In genomic region chr11:106122736-106123135, GRCm38 (mm10) we compare ENCODE assay signal across 10 mouse cellular contexts. TPM values are rescaled to one million over a fixed set of nuclear protein-coding genes. Genes with fewer than 3 reads are reported as not detected.
DNase-seq lines count a peak whose midpoint lies in the region; ATAC-seq and TF ChIP-seq lines count a peak whose summit lies in the region.
"Had no signal": no experiment of that assay in that cellular context is flagged by ENCODE, and none has a peak within 500 bp of the region (broad histone marks: within the 10 kb centered on the region; RNA-seq: fewer than 3 reads in every experiment).

No protein-coding gene starts in this region.

- H3K36me3 ChIP-seq in stomach, embryonic 15.5 days = peaks cover 12% of the 10 kb centered on the region
- peaks cover 8% of the 10 kb centered on the region for H3K36me3 ChIP-seq in stomach, postnatal 0 days (ENCODE audit: control insufficient read depth, insufficient read depth, low read length)
- peaks cover 25% of the 10 kb centered on the region for H3K36me3 ChIP-seq in lung, embryonic 16.5 days (ENCODE audit: control insufficient read depth, insufficient read depth, low read length)

- no peaks in the 10 kb centered on the region for H3K27me3 ChIP-seq in stomach, embryonic 15.5 days (replicated peaks)
- no peaks in the 10 kb centered on the region for H3K27me3 ChIP-seq in stomach, postnatal 0 days (ENCODE audit: control insufficient read depth, insufficient read depth, low read length)
- no peaks in the 10 kb centered on the region for H3K27me3 ChIP-seq in lung, embryonic 16.5 days (ENCODE audit: control insufficient read depth, insufficient read depth, low read depth, low read length)

- WGBS in stomach, embryonic 15.5 days = 63% methylated on average over 3 of the region's 3 CpGs
- 74% methylated on average over 3 of the region's 3 CpGs for WGBS in stomach, postnatal 0 days
- whole genome bisulfite sequencing in lung, embryonic 16.5 days = 55% methylated on average over 3 of the region's 3 CpGs

- DNase-seq in stomach, postnatal 0 days (ENCODE audit: low spot score) = no peak
- peak; percentile 4 for DNase-seq in heart, postnatal 25 days (ENCODE audit: low spot score)
- DNase-seq in thymus, adult 18-20 months = peak; percentile 5 to 32
- no peak for DNase-seq in cerebellum, adult 8-10 months
- DNase-seq in urinary bladder, postnatal 25 days (ENCODE audit: low spot score) = no peak
- DNase-seq in cerebellum, postnatal 36 days = no peak

- ATAC-seq in stomach, embryonic 15.5 days (ENCODE audit: insufficient read depth, low FRiP score, low read depth) = no peak
- no peak for ATAC-seq in stomach, postnatal 0 days (ENCODE audit: low FRiP score, low TSS enrichment)
- peak; percentile 51 for ATAC-seq in lung, embryonic 16.5 days (ENCODE audit: low read depth)

- H3K4me2 ChIP-seq in stomach, embryonic 15.5 days = no peak overlapping the region
- no peak overlapping the region for H3K4me2 ChIP-seq in stomach, postnatal 0 days (replicated peaks; ENCODE audit: low read depth)
- H3K4me2 ChIP-seq in lung, embryonic 16.5 days (ENCODE audit: low read depth, low read length) = no peak overlapping the region

- TF ChIP-seq EP300 in stomach, postnatal 0 days (optimal IDR thresholded peaks at IDR 0.05) = no peak

- no peaks in the 10 kb centered on the region for H3K9me3 ChIP-seq in stomach, embryonic 15.5 days
- no peaks in the 10 kb centered on the region for H3K9me3 ChIP-seq in stomach, postnatal 0 days (ENCODE audit: control insufficient read depth, low read length)
- no peaks in the 10 kb centered on the region for H3K9me3 ChIP-seq in lung, embryonic 16.5 days (ENCODE audit: control insufficient read depth, low read length)

- no peak for TF ChIP-seq CTCF in stomach, postnatal 0 days (IDR thresholded peaks at IDR 0.05; ENCODE audit: low read depth)

- H3K4me1 ChIP-seq in stomach, embryonic 15.5 days = no peaks in the 10 kb centered on the region
- H3K4me1 ChIP-seq in stomach, postnatal 0 days (replicated peaks; ENCODE audit: control insufficient read depth, insufficient read depth) = no peaks in the 10 kb centered on the region
- H3K4me1 ChIP-seq in lung, embryonic 16.5 days (replicated peaks; ENCODE audit: control insufficient read depth, insufficient read depth, low read length) = no peaks in the 10 kb centered on the region

- no peak overlapping the region for H3K4me3 ChIP-seq in stomach, embryonic 15.5 days (replicated peaks)
- no peak overlapping the region for H3K4me3 ChIP-seq in stomach, postnatal 0 days (ENCODE audit: low read depth, low read length)
- no peak overlapping the region for H3K4me3 ChIP-seq in lung, embryonic 16.5 days (ENCODE audit: low read length)

- intact Hi-C loops in heart, postnatal 25 days (cut with DNase I) = no loop called here

- peak overlapping the region; percentile 44; the same call in 1 of the 2 replicates for H3K27ac ChIP-seq in stomach, embryonic 15.5 days
- no peak overlapping the region for H3K27ac ChIP-seq in stomach, postnatal 0 days (replicated peaks)
- peak overlapping the region; percentile 54 for H3K27ac ChIP-seq in lung, embryonic 16.5 days (ENCODE audit: low read length)

- H3K9ac ChIP-seq in stomach, embryonic 15.5 days = no peak overlapping the region
- no peak overlapping the region for H3K9ac ChIP-seq in stomach, postnatal 0 days (ENCODE audit: low read length)
- H3K9ac ChIP-seq in lung, embryonic 16.5 days (ENCODE audit: low read length) = no peak overlapping the region

RNA-seq across cellular contexts. Expression of gene Gm10840, which starts 37.9 kb away (rescaled TPM):
- polyA plus RNA-seq in stomach, embryonic 15.5 days (2015; fragmentation: Nextera tagmentation; extraction: Ambion mirVana) = not detected in 2 replicates
- polyA plus RNA-seq in stomach, postnatal 0 days (2015; fragmentation: Nextera tagmentation; extraction: Ambion mirVana) = not detected in 2 replicates
- total RNA-seq in heart, postnatal 25 days (2021) = not detected
- not detected in 2 replicates for polyA plus RNA-seq in lung, embryonic 16.5 days (2015; fragmentation: Nextera tagmentation; extraction: Ambion mirVana)
- polyA plus RNA-seq: brain, embryonic 14.5 days; limb, embryonic 14.5 days had no signal

RNA-seq across cellular contexts. Expression of gene Limd2, which starts 37.9 kb away (rescaled TPM):
- 117 and 136 TPM in 2 replicates for polyA plus RNA-seq in stomach, embryonic 15.5 days (2015; fragmentation: Nextera tagmentation; extraction: Ambion mirVana)
- 45.3 and 48.7 TPM in 2 replicates for polyA plus RNA-seq in stomach, postnatal 0 days (2015; fragmentation: Nextera tagmentation; extraction: Ambion mirVana)
- 1 to 10 TPM; 4.3 to 5.9 TPM for total RNA-seq in heart, postnatal 25 days (2021)
- polyA plus RNA-seq in lung, embryonic 16.5 days (2015; fragmentation: Nextera tagmentation; extraction: Ambion mirVana) = 218 and 247 TPM in 2 replicates

RNA-seq across cellular contexts. Expression of gene Map3k3, which starts 38.3 kb away (rescaled TPM):
- 18.0 and 19.5 TPM in 2 replicates for polyA plus RNA-seq in stomach, embryonic 15.5 days (2015; fragmentation: Nextera tagmentation; extraction: Ambion mirVana)
- 8.7 and 10.2 TPM in 2 replicates for polyA plus RNA-seq in stomach, postnatal 0 days (2015; fragmentation: Nextera tagmentation; extraction: Ambion mirVana)
- total RNA-seq in heart, postnatal 25 days (2021) = 10 to 100 TPM; 35.7 to 42.7 TPM
- polyA plus RNA-seq in lung, embryonic 16.5 days (2015; fragmentation: Nextera tagmentation; extraction: Ambion mirVana) = 13.9 and 15.8 TPM in 2 replicates

RNA-seq across cellular contexts. Expression of gene Taco1, which starts 56.9 kb away (rescaled TPM):
- polyA plus RNA-seq in stomach, embryonic 15.5 days (2015; fragmentation: Nextera tagmentation; extraction: Ambion mirVana) = 9.8 and 11.5 TPM in 2 replicates
- 7.6 and 8.1 TPM in 2 replicates for polyA plus RNA-seq in stomach, postnatal 0 days (2015; fragmentation: Nextera tagmentation; extraction: Ambion mirVana)
- total RNA-seq in heart, postnatal 25 days (2021) = 10 to 100 TPM; 68.3 to 71.5 TPM
- polyA plus RNA-seq in lung, embryonic 16.5 days (2015; fragmentation: Nextera tagmentation; extraction: Ambion mirVana) = 8.6 and 10.4 TPM in 2 replicates

Comparison
In these comparisons a context has a peak if more than half of its experiments do, and no peak if none do; other contexts are left out.
1. DNase-seq: peak in heart, postnatal 25 days (single experiment) and thymus, adult 18-20 months (2 of 2); none in stomach, postnatal 0 days (single experiment), cerebellum, adult 8-10 months (single experiment), urinary bladder, postnatal 25 days (single experiment) and cerebellum, postnatal 36 days (0 of 2).